Mouse (Mus musculus) lung, postnatal 0 days (tissue): Measurements from ENCODE around the gene Arid5b. TPM values are rescaled to one million over a fixed set of nuclear protein-coding genes. Genes with fewer than 3 reads are reported as not detected.

Experiments used
- ATAC-seq: fragments of 200-750 bp; cut with Nextera tagmentation; 2 replicates; pipeline ENCODE4 v1.8.0; 2017; ENCODE audit warnings: moderate library complexity
- DNase-seq: peaks from one replicate; pipeline ENCODE4 v3.0.0-alpha.2; 2016; ENCODE audit warnings: low spot score
- H3K27ac ChIP-seq: fragments of 300-500 bp; sonication (generic); 2 replicates; pipeline ENCODE4 v1.5.1; 2014; ENCODE audit warnings: antibody characterized with exemption, mild to moderate bottlenecking, low read length, mixed read lengths
- H3K27me3 ChIP-seq: fragments of 300-500 bp; sonication (generic); replicated peaks from 2 replicates; pipeline ENCODE4 v1.6.1; 2014; ENCODE audit warnings: low read length, mixed read lengths; ENCODE audit not compliant: insufficient read depth
- H3K36me3 ChIP-seq: fragments of 300-500 bp; sonication (generic); 2 replicates; pipeline ENCODE4 v1.6.1; 2014; ENCODE audit warnings: low read length, mixed read lengths; ENCODE audit not compliant: insufficient read depth
- H3K4me1 ChIP-seq: fragments of 300-500 bp; sonication (generic); 2 replicates; pipeline ENCODE4 v1.6.1; 2014; ENCODE audit warnings: antibody characterized with exemption, low read depth, low read length, mixed read lengths; ENCODE audit not compliant: insufficient read depth
- H3K4me2 ChIP-seq: fragments of 300-500 bp; sonication (generic); replicated peaks from 2 replicates; pipeline ENCODE4 v1.6.1; 2014; ENCODE audit warnings: low read depth, mild to moderate bottlenecking, low read length, moderate library complexity, mixed read lengths
- H3K4me3 ChIP-seq: fragments of 300-500 bp; sonication (generic); 2 replicates; pipeline ENCODE4 v1.5.1; 2014; ENCODE audit warnings: low read depth, low read length
- H3K9ac ChIP-seq: fragments of 300-500 bp; sonication (generic); replicated peaks from 2 replicates; pipeline ENCODE4 v1.6.1; 2014; ENCODE audit warnings: low read depth, mild to moderate bottlenecking
- H3K9me3 ChIP-seq: fragments of 300-500 bp; sonication (generic); 2 replicates; pipeline ENCODE4 v1.6.1; 2016; ENCODE audit warnings: low read length, mixed read lengths
- CTCF ChIP-seq: IDR thresholded peaks from 2 replicates; pipeline ENCODE4 v1.5.1; 2016; ENCODE audit warnings: antibody characterized with exemption, mild to moderate bottlenecking
- EP300 ChIP-seq: IDR thresholded peaks from 2 replicates; pipeline ENCODE4 v1.6.1; 2016; ENCODE audit warnings: antibody characterized with exemption, mild to moderate bottlenecking, control low read depth
- WGBS: fragments of 180-500 bp; shearing (Covaris S2); extraction: QIAGEN DNeasy Blood & Tissue Kit; methylation state at CpG from one replicate; pipeline ENCODE4 v1.1.7; 2014; 5-methylcytosine and 5-hydroxymethylcytosine counted together
- polyA plus RNA-seq: library from polyadenylated mRNA; unstranded; fragments of >200 nt; fragmentation: Nextera tagmentation; extraction: Ambion mirVana; gene quantifications from 2 replicates; pipeline ENCODE4 v1.2.1, GENCODE M21; 2015

Arid5b gene
- polyA plus RNA-seq, 1 experiment from 2014 or later = 42.8 TPM

DNA sequence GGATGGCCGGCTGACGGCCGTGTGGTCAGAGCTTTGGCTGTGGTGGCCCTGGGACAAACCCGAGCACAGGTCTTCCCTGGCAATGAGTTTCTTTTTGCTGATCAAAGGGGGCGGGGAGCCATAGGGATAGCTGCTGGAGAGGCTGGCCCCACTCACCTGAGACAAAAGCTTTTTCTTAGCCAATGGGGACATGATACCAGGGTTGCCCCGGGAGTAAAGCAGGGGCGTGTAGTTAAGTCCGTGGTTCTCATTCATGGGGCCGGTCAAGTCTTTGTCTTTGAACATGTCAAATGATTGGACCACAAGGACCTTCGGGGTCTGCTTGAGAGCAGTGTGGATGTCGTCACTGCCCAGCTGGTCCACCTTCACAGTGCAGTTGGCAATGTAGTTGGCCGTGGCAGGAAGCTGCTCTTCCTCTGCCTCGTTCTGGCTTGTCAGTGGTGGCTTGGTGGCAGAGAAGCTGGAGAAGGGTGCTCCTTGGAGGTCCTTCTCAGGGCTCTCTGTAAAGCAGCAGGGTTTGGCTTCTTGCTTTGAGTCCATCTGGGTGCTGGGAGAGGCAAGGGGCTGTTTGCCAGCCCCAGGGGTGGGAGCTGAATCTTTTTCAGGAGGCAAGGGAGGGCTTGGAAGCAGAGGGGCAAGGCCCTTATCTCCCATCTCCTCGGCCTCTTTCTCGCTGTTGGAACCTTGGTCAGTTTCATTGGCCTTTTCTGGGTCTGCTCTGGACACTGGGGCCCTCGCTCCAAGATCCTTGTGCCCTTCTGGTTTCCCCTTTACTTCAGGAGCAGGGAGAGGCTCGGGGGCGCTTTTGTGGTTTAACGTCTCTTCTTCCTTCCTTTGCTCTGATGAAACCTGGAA lies 180.5 kb downstream of the Arid5b start:
- Histone ChIP-seq H3K27me3 (no peaks in the 10 kb centered on the region), H3K4me2 (no peak overlapping the region), H3K9me3 (no peaks in the 10 kb centered on the region), H3K4me1 (no peaks in the 10 kb centered on the region), H3K4me3 (no peak overlapping the region), H3K36me3 (peaks cover 39% of the 10 kb centered on the region), H3K9ac (no peak overlapping the region), H3K27ac (no peak overlapping the region)
- WGBS = 88% methylated on average over 19 of the region's 19 CpGs
- DNase-seq = no peak
- ATAC-seq = no peak
- TF ChIP-seq CTCF (no peak), EP300 (no peak)

GRCm38 (mm10) chr10:68096395-68096794 lies 182.1 kb downstream of the Arid5b start:
- no peak for DNase-seq
- ATAC-seq = no peak
- H3K9me3 ChIP-seq = no peaks in the 10 kb centered on the region
- H3K4me1 ChIP-seq = peaks cover 5% of the 10 kb centered on the region
- 74% methylated on average over 12 of the region's 12 CpGs for WGBS
- no peak overlapping the region for H3K27ac ChIP-seq
- no peak overlapping the region for H3K4me3 ChIP-seq
- H3K36me3 ChIP-seq = peaks cover 39% of the 10 kb centered on the region
- H3K4me2 ChIP-seq = no peak overlapping the region
- H3K9ac ChIP-seq = no peak overlapping the region
- no peaks in the 10 kb centered on the region for H3K27me3 ChIP-seq
- no peak for TF ChIP-seq EP300
- TF ChIP-seq CTCF = no peak

GRCm38 (mm10) chr10:68095136-68095535 lies 183.4 kb downstream of the Arid5b start:
- Histone ChIP-seq H3K27me3 (no peaks in the 10 kb centered on the region), H3K9me3 (no peaks in the 10 kb centered on the region), H3K4me1 (peaks cover 12% of the 10 kb centered on the region), H3K27ac (peak overlapping the region; percentile 16), H3K4me3 (no peak overlapping the region), H3K36me3 (peaks cover 29% of the 10 kb centered on the region), H3K4me2 (no peak overlapping the region), H3K9ac (no peak overlapping the region)
- 53% methylated on average over 2 of the region's 2 CpGs for WGBS
- ATAC-seq (peak; percentile 70), DNase-seq (peak; percentile 82)
- peak; percentile 97 for TF ChIP-seq EP300
- no peak for TF ChIP-seq CTCF

DNA sequence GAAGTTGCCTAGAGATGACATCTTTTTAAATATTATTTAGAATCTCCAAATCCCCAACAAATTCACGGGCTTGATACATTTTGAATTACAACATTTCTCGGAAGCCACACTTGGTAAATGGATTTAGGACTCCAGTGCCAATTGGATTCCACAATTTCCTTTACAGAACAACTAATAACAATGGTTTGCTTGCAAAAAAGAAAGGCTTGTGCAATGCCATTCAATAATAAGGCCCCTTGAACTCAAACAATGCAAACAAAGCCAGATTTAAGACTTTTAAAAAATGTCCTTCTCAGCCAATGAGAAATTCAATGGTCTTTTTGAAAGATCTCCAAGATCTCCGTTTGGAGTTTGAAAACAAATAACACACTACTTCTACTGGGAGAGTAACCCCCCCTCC lies 185.0 kb downstream of the Arid5b start:
- Histone ChIP-seq H3K27me3 (no peaks in the 10 kb centered on the region), H3K9ac (no peak overlapping the region), H3K4me1 (peaks cover 19% of the 10 kb centered on the region), H3K4me3 (no peak overlapping the region), H3K9me3 (no peaks in the 10 kb centered on the region), H3K4me2 (no peak overlapping the region), H3K36me3 (peaks cover 23% of the 10 kb centered on the region), H3K27ac (peak overlapping the region; percentile 48; the same call in 1 of the 2 replicates)
- TF ChIP-seq CTCF = no peak
- peak; percentile 57 for TF ChIP-seq EP300
- ATAC-seq (no peak), DNase-seq (peak; percentile 75)
- 26% methylated on average over 3 of the region's 3 CpGs for WGBS

GRCm38 (mm10) chr10:68091840-68092239 lies 186.7 kb downstream of the Arid5b start:
- no peak for TF ChIP-seq EP300
- no peak for TF ChIP-seq CTCF
- no peak overlapping the region for H3K9ac ChIP-seq
- no peak overlapping the region for H3K4me3 ChIP-seq
- H3K36me3 ChIP-seq = peaks cover 7% of the 10 kb centered on the region; the same call in 1 of the 2 replicates
- DNase-seq (peak; percentile 45), ATAC-seq (no peak)
- H3K27me3 ChIP-seq = no peaks in the 10 kb centered on the region
- WGBS = 56% methylated on average over 4 of the region's 4 CpGs
- H3K9me3 ChIP-seq = no peaks in the 10 kb centered on the region
- no peak overlapping the region for H3K4me2 ChIP-seq
- peaks cover 19% of the 10 kb centered on the region for H3K4me1 ChIP-seq
- H3K27ac ChIP-seq = peak overlapping the region; percentile 68

GRCm38 (mm10) chr10:68091011-68091410 lies 187.5 kb downstream of the Arid5b start:
- WGBS = 58% methylated on average over 11 of the region's 11 CpGs
- no peak for TF ChIP-seq CTCF
- TF ChIP-seq EP300 = no peak
- Histone ChIP-seq H3K27ac (peak overlapping the region; percentile 68), H3K4me1 (peaks cover 19% of the 10 kb centered on the region), H3K4me2 (no peak overlapping the region), H3K9ac (no peak overlapping the region), H3K27me3 (no peaks in the 10 kb centered on the region), H3K4me3 (no peak overlapping the region), H3K9me3 (no peaks in the 10 kb centered on the region), H3K36me3 (no peaks in the 10 kb centered on the region)
- DNase-seq (no peak), ATAC-seq (no peak)
